Mouse (Mus musculus) testis, postnatal 10 days (tissue): ENCODE measurements at regions not wholly inside any gene's neighbourhood (a gene's known extent, or its start where the extent isn't known, plus 50 kb on each side); places are given as distances from the start of the nearest gene placed in this dataset.

ENCODE experiments used
- DNase-seq: peaks from one replicate; pipeline ENCODE4 v3.0.0; 2021; ENCODE audit warnings: low spot score

GRCm38 (mm10) chr13:111165538-111165937, 89.3 kb upstream of the Actbl2 start:
- DNase-seq, result no peak

GRCm38 (mm10) chr13:111170269-111171165, 84.3 kb upstream of the Actbl2 start:
- DNase-seq, result no peak

- DNase-seq, result no peak
Observed at GRCm38 (mm10) chr13:111179186-111179585, 75.6 kb upstream of the Actbl2 start.

DNA sequence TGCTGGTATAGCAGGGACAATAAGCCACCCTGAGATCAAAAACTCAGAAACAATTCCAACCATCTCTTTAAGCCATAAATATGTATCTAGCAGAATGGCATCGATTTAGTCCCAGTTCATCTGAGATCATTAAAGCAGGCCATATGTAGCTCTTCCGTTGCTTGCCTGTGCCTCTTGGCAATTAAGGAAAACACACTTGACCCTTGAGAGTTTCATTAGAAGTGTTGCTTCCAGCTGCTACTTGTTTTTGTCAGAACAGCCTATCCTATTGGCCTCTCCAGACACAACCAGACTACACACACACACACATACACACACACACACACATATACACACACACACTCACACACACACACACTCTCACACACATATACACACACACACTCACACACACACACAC, 71.5 kb upstream of the Actbl2 start:
- no peak for DNase-seq

DNA sequence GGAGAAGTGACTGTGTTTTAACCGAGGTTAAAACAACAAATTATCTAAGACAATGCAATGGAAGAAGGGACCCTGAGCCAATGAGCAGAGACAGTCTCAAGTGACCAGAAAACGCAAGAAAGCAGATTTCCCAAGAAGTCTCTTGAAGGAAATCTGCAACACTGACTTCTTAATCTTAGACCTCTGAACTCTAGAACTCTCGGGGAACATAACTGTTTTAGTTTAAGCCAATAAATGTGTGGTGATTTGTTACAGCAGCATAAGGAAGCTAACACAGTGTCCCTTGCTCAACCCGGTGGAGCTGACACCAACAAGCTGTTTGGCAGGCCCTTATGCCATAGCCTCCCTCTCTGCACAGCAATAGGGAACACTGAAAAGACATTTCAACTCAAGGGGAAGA, 69.0 kb upstream of the Actbl2 start:
- no peak for DNase-seq

DNA sequence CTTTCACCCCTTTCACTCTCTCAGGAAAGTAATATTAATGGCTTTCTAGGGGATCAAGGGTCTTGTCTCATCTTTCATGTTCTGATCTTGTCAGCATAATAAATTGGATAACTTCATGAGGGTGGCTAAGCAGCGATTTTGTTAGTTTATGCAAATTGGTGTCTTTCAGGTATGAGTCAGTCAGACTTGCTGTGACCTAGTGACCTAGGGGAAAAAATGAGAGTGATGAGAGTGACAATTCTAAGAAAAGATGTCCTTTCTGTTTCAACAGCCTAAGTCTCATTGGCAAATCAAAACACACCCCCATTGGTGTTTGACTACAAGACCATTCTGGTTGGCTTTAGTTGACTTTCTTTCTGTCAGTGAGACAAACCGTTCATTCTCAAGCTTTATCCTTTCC, 68.0 kb upstream of the Actbl2 start:
- no peak for DNase-seq

GRCm38 (mm10) chr13:111193919-111194318, 60.9 kb upstream of the Actbl2 start:
- DNase-seq, result no peak

GRCm38 (mm10) chr13:111194337-111194736, 60.5 kb upstream of the Actbl2 start:
- DNase-seq, result no peak

GRCm38 (mm10) chr13:111201532-111201931, 53.3 kb upstream of the Actbl2 start:
- no peak for DNase-seq

- no peak for DNase-seq
Observed at GRCm38 (mm10) chr13:111204580-111205285, 50.1 kb upstream of the Actbl2 start.
